Mouse (Mus musculus) CH12.LX (cell line): ENCODE measurements at regions not wholly inside any gene's neighbourhood (a gene's known extent, or its start where the extent isn't known, plus 50 kb on each side); places are given as distances from the start of the nearest gene placed in this dataset.
"Not testable (repeated sequence)": the region's sequence is repeated elsewhere in the genome, so short reads cannot be mapped to it uniquely, and the experiment has no call there.

ENCODE experiments used
- DNase-seq: peaks from one replicate; pipeline ENCODE4 v3.0.0-alpha.2; 2013; ENCODE audit errors: extremely low read depth
- H3K27ac ChIP-seq: 2 replicates; pipeline ENCODE4 v1.5.1; 2012; ENCODE audit warnings: low read depth, mild to moderate bottlenecking, control low read depth, moderate library complexity; ENCODE audit not compliant: insufficient read depth
- H3K27me3 ChIP-seq: replicated peaks from 2 replicates; pipeline ENCODE3; 2012; ENCODE audit warnings: inconsistent platforms
- H3K36me3 ChIP-seq, 2 experiments: replicated peaks in 1 of 2; 2 replicates each; pipeline versions ENCODE3 to v1.6.1; 2012; ENCODE audit warnings: inconsistent platforms in 1 of 2, low read length in 1 of 2, mild to moderate bottlenecking in 1 of 2, mixed read lengths in 1 of 2, moderate library complexity in 1 of 2; ENCODE audit not compliant: control insufficient read depth in 1 of 2, insufficient read depth in 1 of 2
- H3K4me1 ChIP-seq, 2 experiments: 2 replicates each; pipeline ENCODE4 v1.6.1; 2012; ENCODE audit warnings: inconsistent platforms in 1 of 2, moderate library complexity in 1 of 2; ENCODE audit not compliant: insufficient read depth in 2 of 2, control insufficient read depth in 1 of 2
- H3K4me2 ChIP-seq: 2 replicates; pipeline ENCODE4 v1.6.1; 2012; ENCODE audit warnings: low read depth, mild to moderate bottlenecking, control low read depth; ENCODE audit not compliant: poor library complexity, insufficient read depth, severe bottlenecking
- H3K4me3 ChIP-seq, 3 experiments: fragments of 150-350 bp in 1 of 3; sonication (generic) in 1 of 3; replicated peaks in 1 of 3; 2 replicates each; pipeline versions ENCODE3 to v1.5.1; 2011 to 2012; ENCODE audit warnings: low read depth in 2 of 3, low read length in 2 of 3, mild to moderate bottlenecking in 2 of 3, moderate library complexity in 2 of 3, control low read depth in 1 of 3, improper control_type of control experiment in 1 of 3, inconsistent platforms in 1 of 3, mixed read lengths in 1 of 3; ENCODE audit not compliant: poor library complexity in 1 of 3
- H3K79me2 ChIP-seq: replicated peaks from 2 replicates; pipeline ENCODE4 v1.6.1; 2012; ENCODE audit warnings: mild to moderate bottlenecking, moderate library complexity; ENCODE audit not compliant: control insufficient read depth, poor library complexity, insufficient read depth, severe bottlenecking; ENCODE audit errors: extremely low read depth
- H3K9ac ChIP-seq: 2 replicates; pipeline ENCODE4 v1.6.1; 2012; ENCODE audit warnings: low read depth, mild to moderate bottlenecking, control low read depth, moderate library complexity; ENCODE audit not compliant: insufficient read depth
- H3K9me3 ChIP-seq: replicated peaks from 2 replicates; pipeline ENCODE3; 2012; ENCODE audit warnings: low read length, inconsistent platforms, mixed read lengths
- BHLHE40 ChIP-seq: IDR thresholded peaks from 2 replicates; pipeline ENCODE4 v1.6.1; 2011; ENCODE audit warnings: mild to moderate bottlenecking, low read depth, low read length, improper control_type of control experiment
- CTCF ChIP-seq, 2 experiments: IDR thresholded peaks in 1 of 2; conservative IDR thresholded peaks in 1 of 2; 2 replicates each; pipeline ENCODE4 v1.5.1; 2011 to 2012; ENCODE audit warnings: low read depth in 2 of 2, low read length in 2 of 2, improper control_type of control experiment in 1 of 2, inconsistent platforms in 1 of 2, mild to moderate bottlenecking in 1 of 2, moderate library complexity in 1 of 2
- E2F4 ChIP-seq: IDR thresholded peaks from 2 replicates; pipeline ENCODE4 v1.6.1; 2011; ENCODE audit warnings: low read depth, low read length, improper control_type of control experiment; ENCODE audit not compliant: insufficient replicate concordance
- EP300 ChIP-seq: IDR thresholded peaks from 2 replicates; pipeline ENCODE4 v1.6.1; 2011; ENCODE audit warnings: low read length, improper control_type of control experiment
- ETS1 ChIP-seq: conservative IDR thresholded peaks from 2 replicates; pipeline ENCODE4 v1.6.1; 2012; ENCODE audit warnings: low read depth, mild to moderate bottlenecking, inconsistent platforms, low read length, improper control_type of control experiment, moderate library complexity
- GABPA ChIP-seq: IDR thresholded peaks from 2 replicates; pipeline ENCODE4 v1.6.1; 2012; ENCODE audit warnings: low read depth, low read length, improper control_type of control experiment, inconsistent platforms; ENCODE audit not compliant: insufficient replicate concordance
- JUN ChIP-seq: IDR thresholded peaks from 2 replicates; pipeline ENCODE4 v1.6.1; 2011; ENCODE audit warnings: low read depth, mild to moderate bottlenecking, low read length, improper control_type of control experiment, moderate library complexity; ENCODE audit not compliant: insufficient read depth
- MAX ChIP-seq: IDR thresholded peaks from 2 replicates; pipeline ENCODE4 v1.6.1; 2011; ENCODE audit warnings: low read length, improper control_type of control experiment
- MEF2A ChIP-seq: IDR thresholded peaks from 2 replicates; pipeline ENCODE4 v1.6.1; 2014; ENCODE audit warnings: low read depth, mild to moderate bottlenecking, inconsistent platforms, low read length, improper control_type of control experiment, borderline replicate concordance
- MXI1 ChIP-seq: IDR thresholded peaks from 2 replicates; pipeline ENCODE4 v1.6.1; 2011; ENCODE audit warnings: mild to moderate bottlenecking, low read depth, low read length, improper control_type of control experiment
- MYC ChIP-seq: IDR thresholded peaks from 2 replicates; pipeline ENCODE4 v1.6.1; 2011; ENCODE audit warnings: low read depth, mild to moderate bottlenecking, improper control_type of control experiment, low read length
- POLR2A ChIP-seq: IDR thresholded peaks from 2 replicates; pipeline ENCODE4 v1.6.1; 2011; ENCODE audit warnings: low read depth, mild to moderate bottlenecking, improper control_type of control experiment, low read length
- SMC3 ChIP-seq: IDR thresholded peaks from 2 replicates; pipeline ENCODE4 v1.6.1; 2011; ENCODE audit warnings: low read depth, low read length, improper control_type of control experiment
- TCF12 ChIP-seq: IDR thresholded peaks from 2 replicates; pipeline ENCODE4 v1.6.1; 2014; ENCODE audit warnings: low read depth, mild to moderate bottlenecking, inconsistent platforms, low read length, improper control_type of control experiment
- UBTF ChIP-seq: IDR thresholded peaks from 2 replicates; pipeline ENCODE4 v1.6.1; 2012; ENCODE audit warnings: low read depth, mild to moderate bottlenecking, inconsistent platforms, low read length, improper control_type of control experiment, moderate library complexity
- USF1 ChIP-seq: IDR thresholded peaks from 2 replicates; pipeline ENCODE4 v1.6.1; 2014; ENCODE audit warnings: low read depth, mild to moderate bottlenecking, inconsistent platforms, low read length, improper control_type of control experiment
- USF2 ChIP-seq: conservative IDR thresholded peaks from 2 replicates; pipeline ENCODE4 v1.6.1; 2011; ENCODE audit warnings: low read depth, low read length, improper control_type of control experiment
- ZMIZ1 ChIP-seq: IDR thresholded peaks from 2 replicates; pipeline ENCODE4 v1.6.1; 2012; ENCODE audit warnings: low read depth, mild to moderate bottlenecking, inconsistent platforms, low read length, improper control_type of control experiment
- dilution Hi-C: fragments of 300-500 bp; cut with MboI; formaldehyde crosslinking; loops from 2 replicates; pipeline ENCODE4 v1.14.3; 2020; ENCODE audit warnings: low sequenced_read_pairs; ENCODE audit not compliant: extremely low pct_unique_long_range_greater_than_20kb, extremely low pct_ligation_motif_present
- in situ Hi-C: fragments of 300-500 bp; cut with MboI; formaldehyde crosslinking; loops from 3 replicates; pipeline ENCODE4 v1.14.3; 2019; ENCODE audit warnings: low sequenced_read_pairs, low pct_ligation_motif_present, low pct_unique_long_range_greater_than_20kb, mixed read lengths

- H3K36me3 ChIP-seq = no peaks in the 10 kb centered on the region
- H3K4me2 ChIP-seq = no peak overlapping the region
- dilution Hi-C loops (no loop called here), in situ Hi-C loops (no loop called here)
- H3K27ac ChIP-seq = no peak overlapping the region
- no peak for DNase-seq
- no peak for TF ChIP-seq SMC3
- TF ChIP-seq MEF2A = no peak
- no peak for TF ChIP-seq GABPA
- TF ChIP-seq UBTF = no peak
- no peak for TF ChIP-seq EP300
- no peak for TF ChIP-seq MAX
- no peak for TF ChIP-seq JUN
- no peak for TF ChIP-seq E2F4
- no peak for TF ChIP-seq POLR2A
- no peak for TF ChIP-seq CTCF (conservative IDR thresholded peaks at IDR 0.05 in 1 of 2, IDR thresholded peaks at IDR 0.05 in 1 of 2; ENCODE audit: low read depth in 2 of 2, low read length in 2 of 2)
- no peak for TF ChIP-seq MYC
- TF ChIP-seq TCF12 = no peak
- no peak for TF ChIP-seq USF1
- TF ChIP-seq USF2 = no peak
- TF ChIP-seq ETS1 = no peak
- no peak for TF ChIP-seq ZMIZ1
- no peak for TF ChIP-seq MXI1
- no peaks in the 10 kb centered on the region for H3K4me1 ChIP-seq
- no peaks in the 10 kb centered on the region for H3K9me3 ChIP-seq
- H3K27me3 ChIP-seq = no peaks in the 10 kb centered on the region
- H3K4me3 ChIP-seq = no peak overlapping the region
- H3K79me2 ChIP-seq = no peaks in the 10 kb centered on the region
- no peak overlapping the region for H3K9ac ChIP-seq
Observed at GRCm38 (mm10) chr13:88675835-88676234, 145.4 kb upstream of the Edil3 start.

- Histone ChIP-seq H3K79me2 (no peaks in the 10 kb centered on the region), H3K4me3 (no peak overlapping the region), H3K36me3 (no peaks in the 10 kb centered on the region), H3K27ac (no peak overlapping the region), H3K4me1 (no peaks in the 10 kb centered on the region), H3K9me3 (no peaks in the 10 kb centered on the region), H3K4me2 (no peak overlapping the region), H3K27me3 (no peaks in the 10 kb centered on the region)
- no peak for DNase-seq
- TF ChIP-seq BHLHE40 = no peak
- TF ChIP-seq, all 38 proteins: peak for 0
- dilution Hi-C loops = no loop called here
- in situ Hi-C loops = no loop called here
- H3K9ac ChIP-seq = no peak overlapping the region
Observed at GRCm38 (mm10) chr13:88704526-88704925, 116.7 kb upstream of the Edil3 start.

DNA sequence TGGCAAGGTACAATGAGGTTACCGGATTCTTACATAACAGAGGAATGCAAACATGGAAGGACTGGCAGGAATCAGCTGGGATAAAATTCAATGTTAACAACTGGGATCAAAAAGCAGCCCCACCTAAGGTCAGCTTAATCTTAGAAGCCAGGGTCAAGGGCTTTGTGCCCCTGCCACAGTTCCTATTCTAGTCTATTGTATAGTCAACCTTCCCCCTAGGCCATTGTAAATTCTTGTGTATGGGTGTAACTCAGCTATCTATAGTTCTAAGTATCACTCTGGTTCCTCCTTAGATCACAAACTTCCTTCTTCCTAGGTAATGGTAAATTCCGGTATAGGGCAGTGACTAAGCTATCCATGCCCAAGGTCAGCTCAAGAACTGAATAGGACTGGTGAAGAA lies 91.6 kb upstream of the Edil3 start:
- H3K4me2 ChIP-seq, H3K27ac ChIP-seq, H3K79me2 ChIP-seq, H3K4me1 ChIP-seq, DNase-seq, H3K4me3 ChIP-seq, dilution Hi-C loops, H3K27me3 ChIP-seq, H3K9ac ChIP-seq, H3K36me3 ChIP-seq, H3K9me3 ChIP-seq, in situ Hi-C loops: not testable (repeated sequence)
